Mouse (Mus musculus) CH12.LX (cell line): ENCODE results near the gene Dynlt1b.
"Not testable (repeated sequence)": the region's sequence is repeated elsewhere in the genome, so short reads cannot be mapped to it uniquely, and the experiment has no call there.

Experiments used
- CTCF ChIP-seq, 2 experiments: IDR thresholded peaks in 1 of 2; conservative IDR thresholded peaks in 1 of 2; 2 replicates each; pipeline ENCODE4 v1.5.1; 2011 to 2012; ENCODE audit warnings: low read depth in 2 of 2, low read length in 2 of 2, improper control_type of control experiment in 1 of 2, inconsistent platforms in 1 of 2, mild to moderate bottlenecking in 1 of 2, moderate library complexity in 1 of 2
- ETS1 ChIP-seq: conservative IDR thresholded peaks from 2 replicates; pipeline ENCODE4 v1.6.1; 2012; ENCODE audit warnings: low read depth, mild to moderate bottlenecking, inconsistent platforms, low read length, improper control_type of control experiment, moderate library complexity
- MAX ChIP-seq: IDR thresholded peaks from 2 replicates; pipeline ENCODE4 v1.6.1; 2011; ENCODE audit warnings: low read length, improper control_type of control experiment
- NELFE ChIP-seq: IDR thresholded peaks from 2 replicates; pipeline ENCODE4 v1.6.1; 2011; ENCODE audit warnings: low read depth, low read length, improper control_type of control experiment
- POLR2A ChIP-seq: IDR thresholded peaks from 2 replicates; pipeline ENCODE4 v1.6.1; 2011; ENCODE audit warnings: low read depth, mild to moderate bottlenecking, improper control_type of control experiment, low read length
- POLR2AphosphoS2 ChIP-seq: IDR thresholded peaks from 2 replicates; pipeline ENCODE4 v1.6.1; 2011; ENCODE audit warnings: low read depth, low read length, improper control_type of control experiment
- ZNF384 ChIP-seq: IDR thresholded peaks from 2 replicates; pipeline ENCODE4 v1.6.1; 2012; ENCODE audit warnings: low read depth, low read length, improper control_type of control experiment, inconsistent platforms

DNA sequence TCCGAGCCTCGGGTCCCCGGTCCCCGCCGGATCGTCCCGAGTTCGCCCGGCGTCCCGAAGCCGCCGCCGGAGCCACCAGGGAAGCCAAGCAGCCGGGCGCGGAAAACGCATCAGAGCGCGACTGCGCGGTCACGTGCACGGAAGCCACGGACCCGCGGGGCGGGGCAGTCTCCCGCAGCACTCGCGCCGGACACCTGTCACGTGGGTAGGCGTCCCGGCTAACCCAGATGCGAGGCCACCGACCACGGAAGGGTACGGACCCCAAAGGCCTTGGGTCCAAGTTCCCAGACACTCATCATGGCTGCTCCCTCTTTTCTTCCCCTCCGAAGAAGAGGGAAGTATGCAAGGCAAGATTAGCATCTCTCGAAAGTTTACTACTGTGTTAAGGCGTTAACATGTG lies 47.1 kb downstream of the Dynlt1b start:
- TF ChIP-seq NELFE; CTCF (conservative IDR thresholded peaks at IDR 0.05 in 1 of 2, IDR thresholded peaks at IDR 0.05 in 1 of 2; ENCODE audit: low read depth in 2 of 2, low read length in 2 of 2); ETS1; ZNF384; POLR2AphosphoS2: not testable (repeated sequence)
- peak; percentile 57; the same call in 1 of the 2 replicates for TF ChIP-seq MAX
- TF ChIP-seq POLR2A = peak; percentile 44; the same call in 1 of the 2 replicates
